Mouse (Mus musculus): ENCODE results near the gene Kcnj15. TPM values are rescaled to one million over a fixed set of nuclear protein-coding genes. Genes with fewer than 3 reads are reported as not detected.

The Kcnj15 gene
- polyA plus RNA-seq, 1 experiment from 2014 or later, result 10.5 TPM

- DNase-seq (ENCODE audit: low spot score) (no peak), ATAC-seq (ENCODE audit: low FRiP score, low TSS enrichment) (no peak)
- H3K27ac ChIP-seq (replicated peaks), result no peak overlapping the region
- no peaks in the 10 kb centered on the region for H3K27me3 ChIP-seq (ENCODE audit: control insufficient read depth, insufficient read depth, low read length)
- no peaks in the 10 kb centered on the region for H3K9me3 ChIP-seq (ENCODE audit: control insufficient read depth, low read length)
- no peak overlapping the region for H3K4me3 ChIP-seq (ENCODE audit: low read depth, low read length)
- TF ChIP-seq EP300 (optimal IDR thresholded peaks at IDR 0.05) (no peak), CTCF (IDR thresholded peaks at IDR 0.05; ENCODE audit: low read depth) (no peak)
- H3K36me3 ChIP-seq (ENCODE audit: control insufficient read depth, insufficient read depth, low read length), result no peaks in the 10 kb centered on the region
- 90% methylated on average over 7 of the region's 7 CpGs for WGBS
- no peak overlapping the region for H3K4me2 ChIP-seq (replicated peaks; ENCODE audit: low read depth)
- no peak overlapping the region for H3K9ac ChIP-seq (ENCODE audit: low read length)
- 0 out of 2 replicates have a peak, but pooled peaks cover 4% of the 10 kb centered on the region for H3K4me1 ChIP-seq (replicated peaks; ENCODE audit: control insufficient read depth, insufficient read depth)
Measured at GRCm38 (mm10) chr16:95216346-95216745, 41.0 kb upstream of the Kcnj15 start.

- H3K4me1 ChIP-seq (replicated peaks; ENCODE audit: control insufficient read depth, insufficient read depth), result 0 out of 2 replicates have a peak, but pooled peaks cover 4% of the 10 kb centered on the region
- no peak overlapping the region for H3K4me3 ChIP-seq (ENCODE audit: low read depth, low read length)
- DNase-seq (ENCODE audit: low spot score) (no peak), ATAC-seq (ENCODE audit: low FRiP score, low TSS enrichment) (no peak)
- 59% methylated on average over 5 of the region's 5 CpGs for WGBS
- no peak overlapping the region for H3K27ac ChIP-seq (replicated peaks)
- no peaks in the 10 kb centered on the region for H3K36me3 ChIP-seq (ENCODE audit: control insufficient read depth, insufficient read depth, low read length)
- H3K27me3 ChIP-seq (ENCODE audit: control insufficient read depth, insufficient read depth, low read length), result no peaks in the 10 kb centered on the region
- H3K9ac ChIP-seq (ENCODE audit: low read length), result no peak overlapping the region
- no peak overlapping the region for H3K4me2 ChIP-seq (replicated peaks; ENCODE audit: low read depth)
- no peak for TF ChIP-seq EP300 (optimal IDR thresholded peaks at IDR 0.05)
- no peak for TF ChIP-seq CTCF (IDR thresholded peaks at IDR 0.05; ENCODE audit: low read depth)
- no peaks in the 10 kb centered on the region for H3K9me3 ChIP-seq (ENCODE audit: control insufficient read depth, low read length)
Measured at GRCm38 (mm10) chr16:95216824-95217223, 40.5 kb upstream of the Kcnj15 start.

GRCm38 (mm10) chr16:95218783-95219182, 38.6 kb upstream of the Kcnj15 start:
- H3K27ac ChIP-seq (replicated peaks), result no peak overlapping the region
- no peaks in the 10 kb centered on the region for H3K9me3 ChIP-seq (ENCODE audit: control insufficient read depth, low read length)
- no peak overlapping the region for H3K4me3 ChIP-seq (ENCODE audit: low read depth, low read length)
- TF ChIP-seq EP300 (optimal IDR thresholded peaks at IDR 0.05) (no peak), CTCF (IDR thresholded peaks at IDR 0.05; ENCODE audit: low read depth) (no peak)
- 0 out of 2 replicates have a peak, but pooled peaks cover 4% of the 10 kb centered on the region for H3K4me1 ChIP-seq (replicated peaks; ENCODE audit: control insufficient read depth, insufficient read depth)
- no peaks in the 10 kb centered on the region for H3K27me3 ChIP-seq (ENCODE audit: control insufficient read depth, insufficient read depth, low read length)
- DNase-seq (ENCODE audit: low spot score) (no peak), ATAC-seq (ENCODE audit: low FRiP score, low TSS enrichment) (no peak)
- no peaks in the 10 kb centered on the region for H3K36me3 ChIP-seq (ENCODE audit: control insufficient read depth, insufficient read depth, low read length)
- WGBS, result 70% methylated on average over 5 of the region's 5 CpGs
- no peak overlapping the region for H3K9ac ChIP-seq (ENCODE audit: low read length)
- no peak overlapping the region for H3K4me2 ChIP-seq (replicated peaks; ENCODE audit: low read depth)

DNA sequence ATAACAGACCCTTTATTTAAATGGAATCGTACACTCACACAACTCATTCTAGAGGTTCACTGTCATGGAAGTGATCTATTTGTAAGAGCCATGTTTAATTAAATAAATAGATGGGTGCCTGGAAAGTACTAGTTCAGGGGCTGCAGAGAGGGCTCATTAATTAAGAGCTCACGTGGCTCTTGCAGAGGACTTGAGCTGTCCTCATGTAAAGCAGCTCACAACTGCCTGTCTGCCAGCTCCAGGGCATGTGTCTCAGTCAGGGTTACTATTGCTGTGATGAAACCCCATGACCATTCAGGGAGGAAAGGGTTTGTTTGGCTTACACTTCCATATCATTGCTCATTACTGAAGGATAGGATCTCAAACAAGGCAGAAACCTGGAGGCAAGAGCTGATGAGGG, 37.9 kb upstream of the Kcnj15 start:
- WGBS, result 41% methylated on average over 2 of the region's 2 CpGs
- H3K4me2 ChIP-seq (replicated peaks; ENCODE audit: low read depth), result no peak overlapping the region
- H3K4me3 ChIP-seq (ENCODE audit: low read depth, low read length), result no peak overlapping the region
- H3K27me3 ChIP-seq (ENCODE audit: control insufficient read depth, insufficient read depth, low read length), result no peaks in the 10 kb centered on the region
- ATAC-seq (ENCODE audit: low FRiP score, low TSS enrichment), result no peak
- no peak for DNase-seq (ENCODE audit: low spot score)
- no peaks in the 10 kb centered on the region for H3K36me3 ChIP-seq (ENCODE audit: control insufficient read depth, insufficient read depth, low read length)
- H3K4me1 ChIP-seq (replicated peaks; ENCODE audit: control insufficient read depth, insufficient read depth), result 0 out of 2 replicates have a peak, but pooled peaks cover under 1% of the 10 kb centered on the region
- TF ChIP-seq CTCF (IDR thresholded peaks at IDR 0.05; ENCODE audit: low read depth), result no peak
- no peak for TF ChIP-seq EP300 (optimal IDR thresholded peaks at IDR 0.05)
- no peaks in the 10 kb centered on the region for H3K9me3 ChIP-seq (ENCODE audit: control insufficient read depth, low read length)
- no peak overlapping the region for H3K9ac ChIP-seq (ENCODE audit: low read length)
- peak overlapping the region; percentile 24; the same call in 1 of the 2 replicates for H3K27ac ChIP-seq (replicated peaks)

GRCm38 (mm10) chr16:95221051-95221450, 36.3 kb upstream of the Kcnj15 start:
- ATAC-seq (ENCODE audit: low FRiP score, low TSS enrichment), result 0 out of 2 replicates have a peak, but pooled peaks have one; percentile 53
- H3K27ac ChIP-seq (replicated peaks), result no peak overlapping the region

GRCm38 (mm10) chr16:95222026-95222718, 35.2 kb upstream of the Kcnj15 start:
- no peaks in the 10 kb centered on the region for H3K36me3 ChIP-seq (ENCODE audit: control insufficient read depth, insufficient read depth, low read length)
- ATAC-seq (ENCODE audit: low FRiP score, low TSS enrichment) (no peak), DNase-seq (ENCODE audit: low spot score) (no peak)
- no peak for TF ChIP-seq CTCF (IDR thresholded peaks at IDR 0.05; ENCODE audit: low read depth)
- no peak for TF ChIP-seq EP300 (optimal IDR thresholded peaks at IDR 0.05)
- 34% methylated on average over 7 of the region's 7 CpGs for WGBS
- H3K27me3 ChIP-seq (ENCODE audit: control insufficient read depth, insufficient read depth, low read length), result no peaks in the 10 kb centered on the region
- no peak overlapping the region for H3K9ac ChIP-seq (ENCODE audit: low read length)
- H3K4me2 ChIP-seq (replicated peaks; ENCODE audit: low read depth), result no peak overlapping the region
- H3K4me1 ChIP-seq (replicated peaks; ENCODE audit: control insufficient read depth, insufficient read depth), result no peaks in the 10 kb centered on the region
- no peak overlapping the region; the same call in 1 of the 2 replicates for H3K27ac ChIP-seq (replicated peaks)
- H3K4me3 ChIP-seq (ENCODE audit: low read depth, low read length), result no peak overlapping the region
- no peaks in the 10 kb centered on the region for H3K9me3 ChIP-seq (ENCODE audit: control insufficient read depth, low read length)

More at GRCm38 (mm10) chr16:95221051-95221450, 36.3 kb upstream of the Kcnj15 start:
- no peaks in the 10 kb centered on the region for H3K4me1 ChIP-seq (replicated peaks; ENCODE audit: control insufficient read depth, insufficient read depth)
- 43% methylated on average over 4 of the region's 4 CpGs for WGBS
- H3K27me3 ChIP-seq (ENCODE audit: control insufficient read depth, insufficient read depth, low read length), result no peaks in the 10 kb centered on the region
- H3K9ac ChIP-seq (ENCODE audit: low read length), result no peak overlapping the region
- no peaks in the 10 kb centered on the region for H3K9me3 ChIP-seq (ENCODE audit: control insufficient read depth, low read length)
- H3K36me3 ChIP-seq (ENCODE audit: control insufficient read depth, insufficient read depth, low read length), result no peaks in the 10 kb centered on the region
- no peak overlapping the region for H3K4me2 ChIP-seq (replicated peaks; ENCODE audit: low read depth)
- no peak overlapping the region for H3K4me3 ChIP-seq (ENCODE audit: low read depth, low read length)
- DNase-seq (ENCODE audit: low spot score), result no peak
- no peak for TF ChIP-seq CTCF (IDR thresholded peaks at IDR 0.05; ENCODE audit: low read depth)
- TF ChIP-seq EP300 (optimal IDR thresholded peaks at IDR 0.05), result peak; percentile 37
